Mouse (Mus musculus) stomach, embryonic 15.5 days (tissue): ENCODE data around the gene Asic5. TPM values are rescaled to one million over a fixed set of nuclear protein-coding genes. Genes with fewer than 3 reads are reported as not detected.

Experiments
- ATAC-seq: fragments of 200-750 bp; cut with Nextera tagmentation; 2 replicates; pipeline ENCODE4 v1.8.0; 2017; ENCODE audit warnings: low read depth, moderate number of reproducible peaks, moderate TSS enrichment; ENCODE audit not compliant: insufficient read depth, low FRiP score
- H3K27ac ChIP-seq: fragments of 300-500 bp; sonication (generic); 2 replicates; pipeline ENCODE4 v1.5.1; 2015; ENCODE audit warnings: mild to moderate bottlenecking, inconsistent platforms
- H3K27me3 ChIP-seq: fragments of 300-500 bp; sonication (generic); replicated peaks from 2 replicates; pipeline ENCODE4 v1.6.1; 2015; ENCODE audit warnings: inconsistent platforms
- H3K36me3 ChIP-seq: fragments of 300-500 bp; sonication (generic); 2 replicates; pipeline ENCODE4 v1.6.1; 2015; ENCODE audit warnings: inconsistent platforms
- H3K4me1 ChIP-seq: fragments of 300-500 bp; sonication (generic); 2 replicates; pipeline ENCODE4 v1.6.1; 2015; ENCODE audit warnings: inconsistent platforms
- H3K4me2 ChIP-seq: fragments of 300-500 bp; sonication (generic); 2 replicates; pipeline ENCODE4 v1.6.1; 2015; ENCODE audit warnings: mild to moderate bottlenecking, inconsistent platforms
- H3K4me3 ChIP-seq: fragments of 300-500 bp; sonication (generic); replicated peaks from 2 replicates; pipeline ENCODE4 v1.5.1; 2015; ENCODE audit warnings: inconsistent platforms
- H3K9ac ChIP-seq: fragments of 300-500 bp; sonication (generic); 2 replicates; pipeline ENCODE4 v1.6.1; 2015; ENCODE audit warnings: inconsistent platforms
- H3K9me3 ChIP-seq: fragments of 300-500 bp; sonication (generic); 2 replicates; pipeline ENCODE4 v1.6.1; 2016; ENCODE audit warnings: inconsistent platforms
- WGBS: fragments of 180-500 bp; shearing (Covaris S2); methylation state at CpG from one replicate; pipeline ENCODE4 v1.1.7; 2015; 5-methylcytosine and 5-hydroxymethylcytosine counted together
- polyA plus RNA-seq: library from polyadenylated mRNA; unstranded; fragments of >200 nt; fragmentation: Nextera tagmentation; extraction: Ambion mirVana; gene quantifications from 2 replicates; pipeline ENCODE4 v1.2.1, GENCODE M21; 2015

Gene Asic5
- polyA plus RNA-seq, 1 experiment from 2014 or later: not detected

GRCm38 (mm10) chr3:82022421-82022920 is 40.4 kb downstream of the Asic5 start:
- no peak for ATAC-seq
- Histone ChIP-seq H3K4me3 (no peak overlapping the region), H3K9me3 (no peaks in the 10 kb centered on the region), H3K4me1 (no peaks in the 10 kb centered on the region), H3K27ac (no peak overlapping the region), H3K36me3 (no peaks in the 10 kb centered on the region), H3K4me2 (no peak overlapping the region), H3K27me3 (no peaks in the 10 kb centered on the region), H3K9ac (no peak overlapping the region)
- WGBS: 86% methylated on average over 8 of the region's 8 CpGs

DNA sequence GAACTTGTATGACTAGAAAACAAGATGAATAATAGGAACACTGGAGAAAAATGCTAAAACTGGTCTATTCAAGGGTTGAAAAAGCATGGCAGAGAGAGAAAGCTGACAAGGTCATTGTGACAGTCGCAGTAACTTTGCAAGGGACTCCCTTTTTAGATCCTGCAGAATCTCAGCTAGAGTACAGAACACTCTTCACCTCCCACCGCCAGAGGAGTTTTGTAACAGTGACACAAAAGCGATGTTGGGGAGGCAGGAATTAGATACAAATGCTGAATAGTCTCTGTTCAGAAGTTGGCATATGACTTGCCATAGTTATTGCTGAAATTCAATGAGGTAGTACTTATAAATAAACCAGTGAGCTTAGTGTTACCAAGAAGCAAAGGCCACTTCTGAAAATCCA is 41.0 kb downstream of the Asic5 start:
- Histone ChIP-seq H3K4me2 (no peak overlapping the region), H3K36me3 (no peaks in the 10 kb centered on the region), H3K4me1 (no peaks in the 10 kb centered on the region), H3K9me3 (no peaks in the 10 kb centered on the region), H3K9ac (no peak overlapping the region), H3K27ac (no peak overlapping the region), H3K27me3 (no peaks in the 10 kb centered on the region), H3K4me3 (no peak overlapping the region)
- ATAC-seq: no peak
- WGBS: 84% methylated on average over 3 of the region's 3 CpGs

- H3K4me3 ChIP-seq: no peak overlapping the region
- H3K27me3 ChIP-seq: no peaks in the 10 kb centered on the region
- H3K9ac ChIP-seq: no peak overlapping the region
- H3K4me1 ChIP-seq: no peaks in the 10 kb centered on the region
- no peaks in the 10 kb centered on the region for H3K36me3 ChIP-seq
- H3K9me3 ChIP-seq: no peaks in the 10 kb centered on the region
- 74% methylated on average over 1 of the region's 1 CpGs for WGBS
- ATAC-seq: no peak
- no peak overlapping the region for H3K4me2 ChIP-seq
- no peak overlapping the region for H3K27ac ChIP-seq
These were observed 45.2 kb downstream of the Asic5 start for GRCm38 (mm10) chr3:82027286-82027685.

DNA sequence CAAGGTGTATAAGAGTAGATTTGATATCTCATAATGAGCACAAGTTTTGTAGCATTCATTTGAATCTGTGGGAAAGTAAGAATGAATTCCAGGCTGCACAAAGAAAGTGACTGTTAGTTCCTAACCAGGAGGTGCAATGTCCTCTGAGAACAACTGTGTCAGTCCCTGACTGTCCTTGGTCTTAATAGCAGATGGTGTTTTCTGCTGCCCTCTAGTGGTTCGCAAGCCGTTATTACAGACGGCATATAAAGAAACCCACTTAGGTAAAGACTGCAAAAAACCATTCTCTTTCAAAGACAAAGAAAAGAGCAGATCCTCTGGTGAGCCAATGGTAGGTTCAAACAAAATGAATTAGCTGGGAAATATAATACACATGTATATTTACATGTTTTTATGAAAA is 47.1 kb downstream of the Asic5 start:
- H3K9ac ChIP-seq: no peak overlapping the region
- H3K27ac ChIP-seq: no peak overlapping the region
- no peaks in the 10 kb centered on the region for H3K27me3 ChIP-seq
- WGBS: 4% methylated on average over 3 of the region's 3 CpGs
- H3K4me3 ChIP-seq: no peak overlapping the region
- no peaks in the 10 kb centered on the region for H3K9me3 ChIP-seq
- no peak overlapping the region for H3K4me2 ChIP-seq
- no peak for ATAC-seq
- no peaks in the 10 kb centered on the region for H3K4me1 ChIP-seq
- no peaks in the 10 kb centered on the region for H3K36me3 ChIP-seq

- Histone ChIP-seq H3K9ac (no peak overlapping the region), H3K27me3 (no peaks in the 10 kb centered on the region), H3K36me3 (peaks cover 8% of the 10 kb centered on the region; the same call in 1 of the 2 replicates), H3K4me2 (no peak overlapping the region), H3K27ac (no peak overlapping the region), H3K4me1 (no peaks in the 10 kb centered on the region), H3K4me3 (no peak overlapping the region), H3K9me3 (no peaks in the 10 kb centered on the region)
- ATAC-seq: no peak
- 61% methylated on average over 1 of the region's 1 CpGs for WGBS
These were observed 48.1 kb downstream of the Asic5 start for GRCm38 (mm10) chr3:82030008-82030748.

- Histone ChIP-seq H3K9ac (no peak overlapping the region), H3K27ac (0 out of 2 replicates have a peak overlapping the region, but pooled peaks have one; percentile 12), H3K9me3 (no peaks in the 10 kb centered on the region), H3K4me1 (no peaks in the 10 kb centered on the region), H3K36me3 (peaks cover 8% of the 10 kb centered on the region; the same call in 1 of the 2 replicates), H3K4me2 (no peak overlapping the region), H3K27me3 (no peaks in the 10 kb centered on the region), H3K4me3 (no peak overlapping the region)
- WGBS: 30% methylated on average over 2 of the region's 2 CpGs
- ATAC-seq: no peak
These were observed 54.4 kb downstream of the Asic5 start for GRCm38 (mm10) chr3:82036262-82037044.

DNA sequence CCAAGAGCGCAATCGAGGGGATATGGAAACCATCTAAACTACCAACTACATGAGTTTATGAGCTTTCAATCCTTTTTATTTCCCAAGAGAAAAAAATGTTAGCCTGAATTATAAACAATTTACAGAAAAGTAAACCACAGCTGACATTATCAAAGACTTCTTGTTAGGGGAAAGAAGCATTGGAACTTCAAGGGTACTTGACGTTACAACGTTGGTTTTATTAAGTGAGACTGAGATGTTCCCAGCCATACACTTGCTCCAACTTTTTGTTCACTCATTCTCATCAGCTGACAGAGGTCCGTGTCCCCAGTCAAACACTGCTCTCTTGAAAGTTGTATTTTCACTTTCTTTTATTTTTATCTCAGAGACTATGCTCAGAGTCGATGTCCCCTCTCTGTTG is 61.6 kb downstream of the Asic5 start:
- H3K4me3 ChIP-seq: no peak overlapping the region
- H3K4me2 ChIP-seq: no peak overlapping the region
- 0 out of 2 replicates have a peak, but pooled peaks cover 2% of the 10 kb centered on the region for H3K36me3 ChIP-seq
- H3K4me1 ChIP-seq: 0 out of 2 replicates have a peak, but pooled peaks cover 4% of the 10 kb centered on the region
- no peak for ATAC-seq
- H3K9ac ChIP-seq: no peak overlapping the region
- H3K9me3 ChIP-seq: no peaks in the 10 kb centered on the region
- 61% methylated on average over 6 of the region's 6 CpGs for WGBS
- H3K27ac ChIP-seq: no peak overlapping the region
- no peaks in the 10 kb centered on the region for H3K27me3 ChIP-seq

GRCm38 (mm10) chr3:82044902-82045301 is 62.8 kb downstream of the Asic5 start:
- 0 out of 2 replicates have a peak, but pooled peaks cover 7% of the 10 kb centered on the region for H3K4me1 ChIP-seq
- H3K27ac ChIP-seq: no peak overlapping the region
- 0 out of 2 replicates have a peak, but pooled peaks cover 2% of the 10 kb centered on the region for H3K36me3 ChIP-seq
- no peak overlapping the region for H3K4me2 ChIP-seq
- ATAC-seq: no peak
- H3K27me3 ChIP-seq: no peaks in the 10 kb centered on the region
- no peak overlapping the region for H3K9ac ChIP-seq
- H3K4me3 ChIP-seq: no peak overlapping the region
- 78% methylated on average over 5 of the region's 5 CpGs for WGBS
- H3K9me3 ChIP-seq: no peaks in the 10 kb centered on the region

DNA sequence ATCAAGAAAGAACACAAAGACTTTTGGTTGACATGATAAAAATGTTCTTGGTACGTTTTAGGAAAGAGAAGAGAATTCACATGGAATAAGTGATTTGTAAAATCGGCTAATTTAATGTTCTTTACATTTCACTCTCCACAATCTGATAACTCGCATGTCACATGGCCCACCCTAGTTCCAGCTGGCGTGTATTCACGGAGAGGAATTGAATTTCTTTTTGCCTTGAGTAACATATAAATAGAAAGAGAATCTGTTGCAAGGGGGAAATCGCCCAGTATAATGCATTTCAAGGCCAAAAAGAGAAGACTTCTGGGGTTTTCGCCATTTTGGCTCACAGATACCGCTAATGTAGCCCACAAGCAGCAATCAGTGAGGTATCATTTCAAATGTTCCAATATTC is 64.0 kb downstream of the Asic5 start:
- Histone ChIP-seq H3K4me3 (no peak overlapping the region), H3K9ac (no peak overlapping the region), H3K9me3 (no peaks in the 10 kb centered on the region), H3K4me1 (0 out of 2 replicates have a peak, but pooled peaks cover 7% of the 10 kb centered on the region), H3K27me3 (no peaks in the 10 kb centered on the region), H3K36me3 (0 out of 2 replicates have a peak, but pooled peaks cover 2% of the 10 kb centered on the region), H3K27ac (no peak overlapping the region), H3K4me2 (no peak overlapping the region)
- 79% methylated on average over 8 of the region's 8 CpGs for WGBS
- ATAC-seq: no peak

DNA sequence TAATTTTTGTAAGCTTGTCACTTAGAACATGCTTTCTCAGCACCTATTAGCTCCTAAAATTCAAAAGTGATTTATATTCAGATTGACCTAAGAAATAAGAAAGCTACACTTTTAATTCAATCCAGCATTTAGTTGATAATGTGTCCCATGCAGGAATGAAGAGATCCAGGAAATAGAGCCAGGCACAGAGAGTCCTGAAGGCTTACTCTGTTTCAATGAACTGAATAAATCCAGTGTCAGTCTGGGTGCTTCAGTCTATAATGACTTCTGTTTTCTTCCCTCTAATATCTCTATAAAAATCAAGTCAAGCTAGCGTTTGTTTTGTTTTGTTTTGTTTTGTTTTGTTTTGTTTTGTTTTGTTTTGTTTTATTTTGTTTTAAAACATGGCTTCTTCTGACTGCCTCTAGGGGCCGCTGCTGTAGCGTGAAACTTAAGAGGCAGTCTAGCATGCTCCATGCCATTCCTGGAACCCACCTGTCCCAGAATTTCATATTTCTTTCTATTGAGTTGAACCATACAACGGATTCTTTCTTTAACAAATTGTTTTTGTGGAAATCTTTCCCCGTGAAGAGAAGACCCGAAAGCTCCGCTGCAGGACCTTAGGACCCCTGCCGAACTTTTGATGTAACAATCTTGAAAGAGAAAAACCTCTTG is 65.1 kb downstream of the Asic5 start:
- H3K9me3 ChIP-seq: no peaks in the 10 kb centered on the region
- H3K27me3 ChIP-seq: no peaks in the 10 kb centered on the region
- 0 out of 2 replicates have a peak, but pooled peaks cover 2% of the 10 kb centered on the region for H3K36me3 ChIP-seq
- no peak for ATAC-seq
- WGBS: 29% methylated on average over 8 of the region's 8 CpGs
- peaks cover 16% of the 10 kb centered on the region; the same call in 1 of the 2 replicates for H3K4me1 ChIP-seq
- no peak overlapping the region for H3K4me3 ChIP-seq
- H3K4me2 ChIP-seq: no peak overlapping the region
- no peak overlapping the region for H3K27ac ChIP-seq
- no peak overlapping the region for H3K9ac ChIP-seq

DNA sequence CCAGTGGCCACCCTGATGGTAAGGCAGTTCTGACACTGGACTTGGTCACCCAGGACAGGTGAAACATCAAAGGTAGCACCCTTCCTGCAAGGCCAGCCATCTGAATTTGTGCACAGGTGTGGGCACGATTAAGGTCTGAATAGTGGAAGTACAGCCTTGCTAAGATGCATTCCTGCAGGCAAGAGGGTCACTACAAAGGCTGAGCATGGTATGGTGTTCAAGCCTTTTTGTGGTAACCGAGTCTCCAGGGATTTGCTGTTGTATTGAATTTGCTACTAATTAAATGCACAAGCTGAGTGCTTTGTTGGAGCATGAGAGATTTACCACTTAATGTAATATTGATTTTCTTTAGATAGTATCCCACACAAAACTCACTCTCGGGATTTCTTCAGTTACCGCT is 66.0 kb downstream of the Asic5 start:
- no peaks in the 10 kb centered on the region for H3K9me3 ChIP-seq
- no peak for ATAC-seq
- no peaks in the 10 kb centered on the region for H3K27me3 ChIP-seq
- H3K4me1 ChIP-seq: peaks cover 19% of the 10 kb centered on the region; the same call in 1 of the 2 replicates
- no peak overlapping the region for H3K4me2 ChIP-seq
- H3K27ac ChIP-seq: peak overlapping the region; percentile 57; the same call in 1 of the 2 replicates
- H3K9ac ChIP-seq: no peak overlapping the region
- no peak overlapping the region for H3K4me3 ChIP-seq
- H3K36me3 ChIP-seq: 0 out of 2 replicates have a peak, but pooled peaks cover 2% of the 10 kb centered on the region
- 74% methylated on average over 4 of the region's 4 CpGs for WGBS
